Mouse (Mus musculus): ENCODE measurements around the gene Ndc1.
"Not testable (repeated sequence)": the region's sequence is repeated elsewhere in the genome, so short reads cannot be mapped to it uniquely, and the experiment has no call there.

The Ndc1 gene

GRCm38 (mm10) chr4:107367567-107368314 is at the start of gene Ndc1:
Gene Ndc1 (plus strand): TSS chr4:107367784.
- DNase-seq (ENCODE audit: low spot score), result peak; percentile 88

DNA sequence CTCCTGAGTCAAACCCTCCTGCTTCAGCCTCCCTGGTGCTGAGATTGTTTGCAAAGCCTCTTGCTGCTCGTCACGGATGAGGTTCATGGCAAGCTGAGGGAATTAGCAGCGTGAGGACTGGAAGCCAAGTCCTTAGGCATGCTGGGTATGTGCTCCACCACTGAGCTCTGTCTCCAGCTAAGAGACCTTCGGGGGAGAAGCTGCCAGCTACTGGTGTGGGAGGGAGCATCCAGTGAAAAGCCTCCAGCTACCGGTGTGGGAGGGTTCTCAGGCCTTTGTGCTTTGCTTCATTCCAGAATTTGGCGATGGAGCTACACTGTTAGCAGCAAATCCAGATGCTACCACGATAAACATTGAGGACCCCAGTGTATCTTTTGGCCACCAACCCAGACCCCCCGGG is 48.9 kb upstream of the Ndc1 start:
- DNase-seq (ENCODE audit: low spot score), result no peak

- no peak for DNase-seq (ENCODE audit: low spot score)
Observed at GRCm38 (mm10) chr4:107321041-107321440, 46.5 kb upstream of the Ndc1 start.

GRCm38 (mm10) chr4:107323113-107323512 is 44.5 kb upstream of the Ndc1 start:
- no peak for DNase-seq (ENCODE audit: low spot score)

- DNase-seq (ENCODE audit: low spot score), result no peak
Observed at GRCm38 (mm10) chr4:107328530-107328929, 39.1 kb upstream of the Ndc1 start.

DNA sequence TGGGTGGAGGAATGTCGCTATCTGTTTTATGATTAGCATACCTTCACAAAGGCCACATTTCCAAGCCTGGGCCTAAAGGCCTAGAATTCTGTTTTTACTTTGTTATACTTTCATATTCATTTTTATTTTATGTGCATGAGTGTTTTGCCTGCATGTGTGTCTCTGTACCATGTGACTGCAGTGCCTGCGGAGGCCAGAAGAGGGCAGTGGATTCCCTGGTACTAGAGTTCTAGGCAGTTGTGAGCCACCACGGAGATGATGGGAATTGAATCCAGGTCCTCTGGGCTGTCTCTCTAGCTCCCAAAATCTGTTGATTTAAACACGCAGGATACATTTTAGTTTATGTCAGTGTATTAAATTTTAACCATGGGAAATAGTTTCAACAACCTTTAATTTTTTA is 34.1 kb upstream of the Ndc1 start:
- DNase-seq (ENCODE audit: low spot score), result no peak

- DNase-seq (ENCODE audit: low spot score), result no peak
Observed at GRCm38 (mm10) chr4:107336356-107336755, 31.2 kb upstream of the Ndc1 start.

- no peak for DNase-seq (ENCODE audit: low spot score)
Observed at GRCm38 (mm10) chr4:107337455-107337854, 30.1 kb upstream of the Ndc1 start.

GRCm38 (mm10) chr4:107341354-107341753 is 26.2 kb upstream of the Ndc1 start:
- DNase-seq (ENCODE audit: low spot score), result peak; percentile 83

DNA sequence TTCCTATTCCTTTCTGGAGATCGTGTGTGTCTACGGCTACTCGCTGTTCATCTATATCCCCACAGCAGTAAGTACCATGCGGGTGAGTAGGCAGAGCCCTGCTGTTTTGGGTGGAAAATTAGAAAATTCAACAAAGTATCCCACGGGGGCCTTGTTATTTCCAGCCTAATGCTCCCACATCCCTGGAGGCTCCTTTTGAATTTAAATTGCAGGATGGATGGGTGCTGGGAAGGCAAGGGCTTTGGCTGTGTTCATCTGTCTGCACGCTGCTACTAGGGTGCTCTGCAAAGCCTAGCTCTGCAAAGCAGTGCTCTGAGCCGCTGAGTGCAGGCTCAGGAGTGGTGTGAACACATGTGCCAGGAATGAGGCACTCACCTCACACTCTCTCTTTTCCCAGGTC is 23.0 kb upstream of the Ndc1 start:
- no peak for DNase-seq (ENCODE audit: low spot score)

DNA sequence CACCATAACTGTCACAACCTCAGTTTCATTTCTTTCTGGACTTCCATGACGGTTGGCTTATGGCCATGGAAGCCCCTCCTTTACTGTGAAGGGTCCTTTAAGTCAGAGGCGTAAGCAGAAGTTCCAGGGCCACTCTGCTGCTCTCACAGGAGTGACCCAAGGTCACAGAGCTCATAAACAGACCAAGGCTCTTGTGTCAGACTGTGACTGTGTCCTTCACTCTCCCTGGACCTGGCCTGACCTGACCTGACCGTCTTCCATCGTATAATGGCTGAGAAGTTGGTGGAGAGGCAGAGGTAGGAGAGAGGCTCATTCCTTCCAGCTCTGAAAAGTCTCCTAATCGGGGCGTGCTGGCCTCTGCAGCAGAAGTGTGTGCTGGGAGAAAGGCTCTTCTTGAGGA is 20.4 kb upstream of the Ndc1 start:
- no peak for DNase-seq (ENCODE audit: low spot score)

DNA sequence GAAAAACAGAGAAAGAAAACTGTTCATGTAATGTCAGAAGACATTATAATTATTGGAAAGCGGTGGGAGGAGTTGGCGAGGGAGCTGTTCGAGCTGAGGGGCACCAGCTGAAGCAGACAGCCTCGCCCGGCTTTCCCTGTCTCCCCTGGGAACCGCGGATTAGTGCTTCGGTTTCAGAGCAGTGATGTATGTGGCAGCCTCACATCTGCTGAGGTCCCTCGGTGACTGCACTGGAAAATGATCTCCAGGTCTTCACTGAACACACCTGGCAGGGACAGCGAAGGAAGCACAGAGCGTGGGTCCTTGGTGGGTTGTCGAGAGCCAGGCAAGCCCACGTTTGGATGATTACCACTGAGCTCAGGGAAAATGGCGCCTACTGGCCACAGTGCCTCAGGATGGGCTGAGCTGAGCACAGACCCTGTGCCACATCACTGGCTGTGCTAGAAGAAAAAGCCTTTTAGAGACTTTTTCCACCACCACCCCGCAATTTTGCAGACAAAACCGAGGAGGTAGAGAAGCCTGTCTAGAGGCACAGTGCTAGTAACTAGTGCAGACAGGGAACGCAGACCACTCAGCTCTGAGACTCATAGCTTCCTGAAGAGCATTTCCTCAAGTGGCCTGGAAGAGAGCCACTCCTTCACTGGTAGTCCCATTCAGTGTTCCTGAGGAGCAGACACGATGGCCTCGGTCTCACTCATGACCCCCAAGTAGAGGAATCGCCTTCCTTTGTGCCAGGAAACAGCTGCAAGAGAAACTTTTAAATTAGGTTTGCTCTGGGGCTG is 18.9 kb upstream of the Ndc1 start:
- peak; percentile 42 for DNase-seq (ENCODE audit: low spot score)

DNA sequence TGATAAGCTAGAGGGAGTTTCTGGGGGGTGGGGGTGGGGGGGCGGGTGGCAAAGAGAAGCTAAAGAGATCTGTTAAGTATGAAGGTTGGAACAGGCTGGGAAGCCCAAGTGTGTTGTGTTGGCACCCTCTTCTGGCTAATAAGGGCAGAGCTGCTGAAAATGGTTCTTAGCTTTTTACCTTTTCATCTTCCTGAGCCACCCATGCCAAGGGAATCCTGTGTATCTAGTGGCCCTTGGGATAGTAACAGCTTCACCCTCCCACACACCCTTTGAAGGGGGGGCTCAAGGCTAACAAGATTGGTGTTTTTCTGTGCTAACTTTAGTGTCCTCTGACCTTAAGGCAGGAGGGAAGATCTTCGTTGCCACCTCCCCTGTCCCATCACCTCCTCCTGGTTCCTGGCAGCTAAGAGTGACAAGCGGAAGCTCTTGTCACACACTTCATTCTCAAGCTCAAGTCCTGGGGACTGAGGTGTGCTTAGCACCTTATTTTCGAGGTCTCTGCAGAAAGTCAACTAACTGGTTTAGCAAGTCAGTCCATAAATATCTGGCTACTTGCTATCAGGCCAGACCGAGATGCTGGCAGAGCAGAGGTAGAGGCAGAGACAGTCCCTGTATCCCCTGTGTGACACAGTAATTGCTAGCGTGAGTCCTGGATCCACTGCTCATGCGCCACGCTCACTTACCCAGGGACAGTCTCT is 18.1 kb upstream of the Ndc1 start:
- peak; percentile 83 for DNase-seq (ENCODE audit: low spot score)

- no peak for DNase-seq (ENCODE audit: low spot score)
Observed at GRCm38 (mm10) chr4:107351368-107351767, 16.2 kb upstream of the Ndc1 start.

DNA sequence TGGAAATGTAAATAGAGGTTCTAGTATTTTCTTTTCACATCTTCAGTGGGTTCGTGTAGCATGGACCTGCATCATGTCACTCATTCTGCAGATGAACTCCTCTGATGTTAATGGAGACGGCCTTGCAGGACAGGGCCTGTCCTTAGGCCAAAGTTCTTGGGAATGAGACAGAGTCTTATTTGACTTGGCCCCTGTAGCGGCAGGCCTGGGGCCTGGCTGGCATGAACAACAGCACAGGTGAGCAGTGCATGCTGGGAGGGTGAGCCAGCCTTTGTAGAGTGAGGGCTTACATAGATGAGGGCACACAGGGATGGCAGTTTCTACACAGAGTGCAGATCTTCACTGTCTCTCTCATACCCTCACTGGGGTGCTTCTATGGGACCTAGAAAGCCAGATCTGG is 14.0 kb upstream of the Ndc1 start:
- DNase-seq (ENCODE audit: low spot score), result no peak

- DNase-seq (ENCODE audit: low spot score), result no peak
Observed at GRCm38 (mm10) chr4:107354126-107354525, 13.5 kb upstream of the Ndc1 start.

GRCm38 (mm10) chr4:107354543-107354942 is 13.0 kb upstream of the Ndc1 start:
- DNase-seq (ENCODE audit: low spot score), result no peak

- not testable (repeated sequence) for DNase-seq (ENCODE audit: low spot score)
Observed at GRCm38 (mm10) chr4:107357172-107357571, 10.4 kb upstream of the Ndc1 start.

DNA sequence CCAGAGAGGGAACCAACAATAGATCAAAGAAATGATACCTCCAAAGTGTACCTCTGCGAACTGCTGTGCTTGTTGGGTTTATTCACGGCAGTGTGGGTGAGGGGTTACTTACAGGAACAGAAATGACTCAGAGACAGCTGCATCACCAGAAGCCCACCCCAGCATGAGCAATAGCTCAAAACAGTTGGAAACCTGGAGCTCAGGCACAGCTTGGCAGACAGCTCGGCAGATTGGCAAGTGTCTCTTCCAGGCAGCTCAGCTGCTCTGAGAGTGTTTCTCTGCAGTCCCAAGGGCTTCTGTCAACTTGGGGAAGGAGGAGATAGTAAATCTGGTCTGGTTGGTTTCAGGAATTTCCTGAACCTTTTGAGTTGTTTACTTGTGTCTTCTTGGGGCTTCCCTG is 9.1 kb upstream of the Ndc1 start:
- no peak for DNase-seq (ENCODE audit: low spot score)

GRCm38 (mm10) chr4:107360457-107361145 is 7.0 kb upstream of the Ndc1 start:
- no peak for DNase-seq (ENCODE audit: low spot score)

DNA sequence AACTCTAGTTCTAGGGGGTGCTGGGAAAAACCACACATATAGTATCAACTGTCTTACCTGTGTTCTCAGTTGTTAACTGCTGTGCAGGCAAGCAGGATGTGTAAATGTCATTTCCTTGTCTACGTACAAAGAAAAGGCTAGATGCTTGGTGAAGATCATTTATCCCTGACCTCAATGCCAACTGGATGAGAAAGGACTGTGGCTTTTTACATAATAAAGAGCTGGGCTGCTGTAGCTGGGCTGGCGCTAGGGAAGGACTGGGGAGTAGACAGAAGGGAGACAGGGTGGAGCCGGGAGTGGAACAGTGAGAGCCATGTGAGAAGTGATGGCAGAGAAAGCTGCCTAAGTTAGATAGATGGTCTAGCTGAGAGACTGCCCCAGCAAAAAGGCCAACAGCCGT is 4.8 kb upstream of the Ndc1 start:
- no peak for DNase-seq (ENCODE audit: low spot score)

GRCm38 (mm10) chr4:107363573-107363972 is 4.0 kb upstream of the Ndc1 start:
- DNase-seq (ENCODE audit: low spot score), result no peak

Data from retina, embryonic 14.5 days (tissue).